Mouse (Mus musculus) CH12F3 (cell line): ENCODE results near the gene Lztr1.

Experiments used
- in situ Hi-C: fragments of 300-500 bp; cut with MboI; formaldehyde crosslinking; loops from 2 replicates; pipeline ENCODE4 v1.14.3; 2020; ENCODE audit warnings: low sequenced_read_pairs

Gene Lztr1

GRCm38 (mm10) chr16:17554702-17555101 lies 46.2 kb downstream of the Lztr1 start:
- in situ Hi-C loops, result loop anchor here (10.0 kb wide), 1 partner anchor 60 kb away; the partner anchor contains the start of gene Smpd4

- in situ Hi-C loops, result loop anchor here (10.0 kb wide), 1 partner anchor 59 kb away; the partner anchor contains the start of gene Smpd4
Measured at GRCm38 (mm10) chr16:17556180-17556579, 47.7 kb downstream of the Lztr1 start.

- in situ Hi-C loops, result loop anchor here (10.0 kb wide), 1 partner anchor 58 kb away; the partner anchor contains the start of gene Smpd4
Measured at GRCm38 (mm10) chr16:17556907-17557306, 48.4 kb downstream of the Lztr1 start.

DNA sequence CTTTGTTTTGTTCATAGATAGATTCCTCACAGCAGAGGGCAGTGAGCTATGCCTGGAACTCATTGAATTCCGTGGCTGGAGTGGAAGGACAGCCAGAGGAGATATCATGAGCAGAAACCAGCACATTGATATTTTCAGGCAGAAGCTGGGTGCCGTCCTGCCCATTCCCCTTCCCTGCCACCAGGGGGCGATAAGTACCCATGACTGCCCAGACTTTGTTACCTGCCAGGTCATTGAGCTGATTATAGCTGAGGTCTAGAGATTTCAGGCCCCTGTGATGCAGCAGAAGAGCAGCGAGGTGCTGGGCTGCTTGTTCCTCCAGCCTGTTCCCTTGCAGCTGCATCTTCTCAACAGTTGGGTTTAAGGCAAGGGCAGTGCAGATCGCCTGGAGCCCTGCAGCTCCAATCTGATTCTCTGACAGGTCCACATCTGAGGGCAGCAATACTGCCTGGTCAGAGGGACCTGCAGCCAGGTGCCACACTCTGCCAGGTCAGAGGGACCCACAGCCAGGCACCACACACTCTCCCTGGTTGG lies 49.5 kb downstream of the Lztr1 start:
- in situ Hi-C loops, result loop anchor here (10.0 kb wide), 1 partner anchor 57 kb away; the partner anchor contains the start of gene Smpd4

GRCm38 (mm10) chr16:17558811-17559210 lies 50.3 kb downstream of the Lztr1 start:
- in situ Hi-C loops, result loop anchor here (10.0 kb wide), 1 partner anchor 56 kb away; the partner anchor contains the start of gene Smpd4

GRCm38 (mm10) chr16:17559396-17560027 lies 51.0 kb downstream of the Lztr1 start:
- in situ Hi-C loops, result loop anchor here (10.0 kb wide), 1 partner anchor 55 kb away; the partner anchor contains the start of gene Smpd4

DNA sequence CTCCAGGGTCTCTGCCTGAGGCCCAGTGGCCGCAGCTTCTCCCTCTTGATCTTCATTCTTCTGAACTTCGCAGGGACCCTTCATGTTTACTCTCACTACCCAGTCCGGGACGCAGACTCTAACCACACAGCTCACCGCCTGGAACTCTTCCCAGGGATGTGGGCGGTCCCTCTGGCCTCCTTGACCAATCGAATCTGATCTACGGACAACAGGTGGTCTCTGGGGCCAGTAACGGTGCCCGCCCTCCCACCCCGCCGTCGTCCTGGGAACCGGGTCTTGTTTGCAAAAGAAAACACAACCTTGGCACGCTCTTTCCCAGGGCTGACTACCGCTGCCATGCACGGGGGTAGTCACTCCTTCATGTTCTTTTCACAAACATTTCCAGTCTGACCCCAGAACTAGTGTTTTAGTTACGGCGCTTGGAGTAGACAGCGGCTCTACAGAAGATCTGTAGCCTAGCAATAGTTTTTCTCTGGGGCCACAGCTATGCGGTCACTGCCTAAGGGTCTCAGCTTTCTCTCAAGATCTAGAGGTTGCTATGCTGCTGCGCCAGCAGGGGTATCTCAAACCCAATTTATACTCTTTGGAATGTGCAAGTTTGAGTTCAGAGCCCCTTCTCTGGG lies 52.8 kb downstream of the Lztr1 start, which contains the start of gene Lrrc74b:
Lrrc74b (minus strand) TSS at position 120 of the 623 bp plus-strand sequence.
- in situ Hi-C loops, result no loop called here

- in situ Hi-C loops, result no loop called here
Measured at GRCm38 (mm10) chr16:17561751-17562208, 53.3 kb downstream of the Lztr1 start, which contains the start of gene P2rx6. Gene P2rx6 (plus strand): TSS chr16:17561885.

GRCm38 (mm10) chr16:17563580-17563979 lies 55.1 kb downstream of the Lztr1 start:
- in situ Hi-C loops, result no loop called here

- in situ Hi-C loops, result no loop called here
Measured at GRCm38 (mm10) chr16:17564221-17564620, 55.7 kb downstream of the Lztr1 start.

DNA sequence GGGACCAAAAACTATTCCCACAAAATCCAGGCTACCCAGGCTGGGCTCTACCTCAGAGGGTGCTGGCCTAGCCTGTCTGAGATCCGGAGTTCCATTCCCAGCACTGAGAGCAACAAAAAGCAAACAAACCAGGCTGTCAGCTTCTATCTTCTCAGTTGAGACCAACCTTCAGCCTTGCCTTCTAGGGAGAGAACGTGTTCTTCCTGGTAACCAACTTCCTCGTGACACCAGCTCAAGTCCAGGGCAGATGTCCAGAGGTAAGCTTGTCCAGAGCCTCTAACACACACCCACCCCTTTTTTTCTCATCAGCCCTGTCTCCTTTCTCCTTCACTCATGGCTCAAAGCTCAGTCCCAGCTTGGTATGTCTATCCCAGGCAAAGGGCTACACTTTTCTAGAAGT lies 56.3 kb downstream of the Lztr1 start:
- in situ Hi-C loops, result no loop called here

DNA sequence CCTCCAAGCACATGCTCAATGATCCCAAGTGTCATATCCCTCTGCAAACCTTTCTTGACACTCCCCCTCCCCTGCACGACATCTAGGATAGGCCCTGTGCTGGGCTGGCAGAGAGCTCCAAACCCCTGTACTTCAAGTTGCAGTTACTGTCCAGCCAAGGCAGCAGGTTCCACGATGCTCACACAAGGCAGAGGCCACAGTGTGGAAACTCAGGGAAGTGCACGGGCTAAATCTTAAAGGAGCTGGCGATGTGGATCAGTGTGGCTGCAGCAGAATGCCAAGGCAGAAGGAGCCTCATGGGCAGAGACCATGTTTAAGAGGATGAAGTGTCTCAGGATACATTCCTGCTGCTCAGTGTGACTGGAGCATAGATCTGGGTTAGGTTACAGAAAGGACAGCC lies 57.7 kb downstream of the Lztr1 start:
- in situ Hi-C loops, result no loop called here
